Mouse (Mus musculus) hindbrain, embryonic 10.5 days (tissue): ENCODE data around the gene Bricd5. TPM values are rescaled to one million over a fixed set of nuclear protein-coding genes. Genes with fewer than 3 reads are reported as not detected.

ENCODE experiments used
- DNase-seq: peaks from one replicate; pipeline ENCODE4 v3.0.0-alpha.2; 2017; ENCODE audit warnings: low spot score
- H3K27ac ChIP-seq: fragments of 300-500 bp; sonication (generic); 2 replicates; pipeline ENCODE4 v1.5.1; 2016; ENCODE audit warnings: mild to moderate bottlenecking, moderate library complexity
- H3K27me3 ChIP-seq: fragments of 300-500 bp; sonication (generic); 2 replicates; pipeline ENCODE4 v1.6.1; 2016; ENCODE audit warnings: mild to moderate bottlenecking; ENCODE audit not compliant: poor library complexity, insufficient read depth, severe bottlenecking
- H3K36me3 ChIP-seq: fragments of 300-500 bp; sonication (generic); 2 replicates; pipeline ENCODE4 v1.6.1; 2016; ENCODE audit warnings: mild to moderate bottlenecking, moderate library complexity
- H3K4me1 ChIP-seq: fragments of 300-500 bp; sonication (generic); replicated peaks from 2 replicates; pipeline ENCODE4 v1.6.1; 2016; ENCODE audit warnings: mild to moderate bottlenecking
- H3K4me3 ChIP-seq: fragments of 300-500 bp; sonication (generic); 2 replicates; pipeline ENCODE4 v1.5.1; 2016; ENCODE audit warnings: mild to moderate bottlenecking, moderate library complexity
- H3K9me3 ChIP-seq: fragments of 300-500 bp; sonication (generic); 2 replicates; pipeline ENCODE4 v1.6.1; 2016; ENCODE audit warnings: mild to moderate bottlenecking, moderate library complexity
- WGBS: fragments of 180-500 bp; shearing (Covaris S2); methylation state at CpG from one replicate; pipeline ENCODE4 v1.1.7; 2016; 5-methylcytosine and 5-hydroxymethylcytosine counted together
- polyA plus RNA-seq: library from polyadenylated mRNA; unstranded; fragments of >200 nt; fragmentation: Nextera tagmentation; extraction: Ambion mirVana; gene quantifications from 2 replicates; pipeline ENCODE4 v1.2.1, GENCODE M21; 2016

The Bricd5 gene
- polyA plus RNA-seq, 1 experiment from 2014 or later, result 0.61 TPM

- H3K4me1 ChIP-seq, result peaks cover 26% of the 10 kb centered on the region
- peak overlapping the region; percentile 82 for H3K4me3 ChIP-seq
- no peaks in the 10 kb centered on the region for H3K9me3 ChIP-seq
- H3K27ac ChIP-seq, result peak overlapping the region; percentile 29; the same call in 1 of the 2 replicates
- DNase-seq, result no peak
- WGBS, result 46% methylated on average over 3 of the region's 3 CpGs
- no peaks in the 10 kb centered on the region for H3K27me3 ChIP-seq
- peaks cover 25% of the 10 kb centered on the region for H3K36me3 ChIP-seq
Observed at GRCm38 (mm10) chr17:24480201-24480826, 6.6 kb downstream of the Bricd5 start.

DNA sequence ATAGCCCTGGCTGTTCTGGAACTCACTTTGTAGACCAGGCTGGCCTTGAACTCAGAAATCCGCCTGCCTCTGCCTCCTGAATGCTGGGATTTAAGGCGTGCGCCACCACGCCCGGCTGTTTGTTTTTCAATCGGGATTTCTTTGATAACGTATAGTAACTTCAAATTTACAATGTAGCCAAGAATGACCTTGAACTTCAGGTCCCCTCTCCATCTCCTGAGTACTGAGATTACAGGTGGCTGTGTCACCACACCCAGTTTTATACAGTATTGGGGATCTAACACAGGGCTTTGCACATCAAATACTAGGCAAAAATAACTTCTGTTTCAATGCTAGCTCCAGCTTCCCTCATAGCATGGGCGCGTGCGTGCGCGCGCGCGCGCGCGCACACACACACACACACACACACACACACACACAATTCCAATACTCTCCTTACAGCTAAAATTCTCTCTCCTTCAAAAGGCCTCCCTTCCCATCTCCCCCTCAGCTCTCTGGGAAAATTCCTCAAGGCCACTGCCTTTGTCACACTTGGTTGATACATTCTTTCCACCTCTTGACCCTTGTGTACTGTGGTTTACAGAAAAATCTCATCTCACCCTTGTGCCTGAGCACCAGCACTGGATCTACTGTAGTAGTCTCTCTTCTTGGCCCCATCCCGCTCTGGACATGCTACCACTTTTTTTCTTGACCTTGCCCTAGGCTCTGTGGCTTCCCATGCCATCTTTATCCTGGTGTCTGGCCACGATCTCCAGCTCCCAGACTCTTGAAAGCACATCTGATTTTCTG, 7.5 kb downstream of the Bricd5 start:
- no peak overlapping the region for H3K4me3 ChIP-seq
- WGBS, result 94% methylated on average over 20 of the region's 20 CpGs
- H3K27ac ChIP-seq, result no peak overlapping the region
- H3K36me3 ChIP-seq, result peaks cover 16% of the 10 kb centered on the region
- peaks cover 31% of the 10 kb centered on the region for H3K4me1 ChIP-seq
- no peak for DNase-seq
- H3K9me3 ChIP-seq, result no peaks in the 10 kb centered on the region
- H3K27me3 ChIP-seq, result peaks cover 2% of the 10 kb centered on the region; the same call in 1 of the 2 replicates

DNA sequence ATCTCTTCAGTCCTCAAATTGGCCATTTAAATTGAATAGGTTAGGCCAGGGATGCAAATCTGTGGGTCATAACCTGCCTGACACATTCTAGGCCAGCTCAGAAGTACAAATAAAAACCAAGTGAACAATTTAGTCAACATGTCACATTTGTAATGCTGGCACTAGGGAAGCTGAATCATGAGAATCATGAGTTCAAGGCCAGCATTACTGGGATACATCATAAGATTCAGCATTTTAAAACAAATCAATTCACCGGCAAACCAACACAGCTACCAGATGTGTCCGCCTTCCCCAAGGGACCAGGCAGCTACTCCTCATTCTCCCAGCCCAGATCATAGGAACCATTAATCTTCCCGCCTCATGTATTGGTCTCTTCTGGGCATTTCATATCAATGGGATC, 9.8 kb downstream of the Bricd5 start:
- Histone ChIP-seq H3K27ac (no peak overlapping the region), H3K27me3 (peaks cover 23% of the 10 kb centered on the region), H3K4me3 (no peak overlapping the region), H3K9me3 (no peaks in the 10 kb centered on the region), H3K36me3 (no peaks in the 10 kb centered on the region), H3K4me1 (peaks cover 26% of the 10 kb centered on the region)
- DNase-seq, result no peak
- 77% methylated on average over 3 of the region's 3 CpGs for WGBS

- WGBS, result 48% methylated on average over 11 of the region's 11 CpGs
- Histone ChIP-seq H3K9me3 (no peaks in the 10 kb centered on the region), H3K27ac (peak overlapping the region; percentile 64), H3K4me3 (peak overlapping the region; percentile 24), H3K36me3 (no peaks in the 10 kb centered on the region), H3K4me1 (peaks cover 36% of the 10 kb centered on the region), H3K27me3 (peaks cover 39% of the 10 kb centered on the region)
- no peak for DNase-seq
Observed at GRCm38 (mm10) chr17:24485090-24485860, 11.6 kb downstream of the Bricd5 start.

DNA sequence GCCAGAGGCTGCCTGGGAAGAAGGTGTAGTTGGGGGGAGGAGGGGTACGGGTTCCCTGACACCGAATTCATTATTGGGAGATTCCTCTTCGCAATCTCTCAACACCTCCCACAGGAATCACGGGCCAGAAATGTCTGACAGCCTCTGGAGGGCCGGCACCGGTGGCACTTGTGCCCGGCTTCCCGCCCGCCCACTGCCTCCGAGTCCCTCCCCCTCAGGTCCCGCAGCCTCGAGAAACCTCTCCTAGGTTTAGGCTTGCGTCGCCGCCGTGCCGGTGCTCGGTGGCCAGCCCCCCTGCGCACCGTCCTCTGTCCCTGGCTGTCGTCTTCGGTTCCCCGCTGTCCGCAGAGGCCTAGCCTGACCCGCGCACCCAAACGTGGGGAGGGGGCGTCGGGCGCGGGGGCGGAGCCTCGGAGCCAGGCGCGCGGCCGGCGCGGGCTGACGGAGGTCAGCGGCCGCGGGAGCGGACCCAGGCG, 14.5 kb downstream of the Bricd5 start, which contains the start of gene Caskin1:
TSS of gene Caskin1 (plus strand) at position 416 of the 476 bp plus-strand sequence.
- H3K27me3 ChIP-seq, result peaks cover 41% of the 10 kb centered on the region
- DNase-seq, result peak; percentile 53
- no peaks in the 10 kb centered on the region for H3K9me3 ChIP-seq
- peaks cover 43% of the 10 kb centered on the region for H3K4me1 ChIP-seq
- peak within 1 kb of the TSS; percentile 92 for H3K27ac ChIP-seq
- no peaks in the 10 kb centered on the region for H3K36me3 ChIP-seq
- 0% methylated on average over 43 of the region's 45 CpGs for WGBS
- H3K4me3 ChIP-seq, result peak within 1 kb of the TSS; percentile 88

- WGBS, result under 1% methylated on average over 76 of the region's 81 CpGs
- Histone ChIP-seq H3K27ac (peak overlapping the region; percentile 92), H3K27me3 (peaks cover 41% of the 10 kb centered on the region)
Observed at GRCm38 (mm10) chr17:24488662-24489264, 15.1 kb downstream of the Bricd5 start.

GRCm38 (mm10) chr17:24489265-24490030, 15.8 kb downstream of the Bricd5 start:
- no peak for DNase-seq
- Histone ChIP-seq H3K36me3 (no peaks in the 10 kb centered on the region), H3K4me3 (peak overlapping the region; percentile 88), H3K9me3 (no peaks in the 10 kb centered on the region), H3K27ac (peak overlapping the region; percentile 92), H3K27me3 (peaks cover 41% of the 10 kb centered on the region), H3K4me1 (peaks cover 43% of the 10 kb centered on the region)
- WGBS, result 17% methylated on average over 19 of the region's 19 CpGs

More at GRCm38 (mm10) chr17:24488662-24489264, 15.1 kb downstream of the Bricd5 start:
- H3K4me1 ChIP-seq, result peaks cover 43% of the 10 kb centered on the region
- peak overlapping the region; percentile 88 for H3K4me3 ChIP-seq
- DNase-seq, result peak; percentile 71
- H3K9me3 ChIP-seq, result no peaks in the 10 kb centered on the region
- H3K36me3 ChIP-seq, result no peaks in the 10 kb centered on the region

DNA sequence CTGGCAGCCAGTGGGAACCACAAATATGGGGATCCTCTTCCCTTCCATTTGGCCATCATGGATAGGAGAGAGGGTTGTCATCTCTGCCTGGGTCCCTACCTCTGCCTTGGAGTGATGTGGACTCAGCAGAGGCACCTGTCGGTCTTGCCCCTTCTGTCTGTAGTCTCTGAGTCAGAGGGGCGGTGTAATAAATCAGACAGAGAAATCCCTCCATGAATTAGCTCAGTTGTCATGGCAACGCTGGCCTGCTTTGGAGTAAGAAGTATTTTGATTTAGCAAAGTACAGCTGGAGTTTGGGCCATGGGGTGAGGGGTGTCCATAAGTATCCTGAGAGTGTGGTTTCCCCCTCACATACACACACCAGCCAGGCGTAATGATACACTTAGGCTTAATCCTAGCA, 16.7 kb downstream of the Bricd5 start:
- Histone ChIP-seq H3K9me3 (no peaks in the 10 kb centered on the region), H3K36me3 (no peaks in the 10 kb centered on the region), H3K4me3 (peak overlapping the region; percentile 88; the same call in 1 of the 2 replicates), H3K27ac (no peak overlapping the region), H3K27me3 (peaks cover 41% of the 10 kb centered on the region), H3K4me1 (peaks cover 39% of the 10 kb centered on the region)
- DNase-seq, result no peak
- 83% methylated on average over 4 of the region's 4 CpGs for WGBS

GRCm38 (mm10) chr17:24494627-24495335, 21.1 kb downstream of the Bricd5 start:
- DNase-seq, result peak; percentile 57
- peak overlapping the region; percentile 12; the same call in 1 of the 2 replicates for H3K27ac ChIP-seq
- H3K27me3 ChIP-seq, result peaks cover 7% of the 10 kb centered on the region; the same call in 1 of the 2 replicates
- H3K36me3 ChIP-seq, result peaks cover 40% of the 10 kb centered on the region
- no peak overlapping the region for H3K4me3 ChIP-seq
- WGBS, result 37% methylated on average over 2 of the region's 2 CpGs
- H3K4me1 ChIP-seq, result peaks cover 14% of the 10 kb centered on the region
- no peaks in the 10 kb centered on the region for H3K9me3 ChIP-seq

DNA sequence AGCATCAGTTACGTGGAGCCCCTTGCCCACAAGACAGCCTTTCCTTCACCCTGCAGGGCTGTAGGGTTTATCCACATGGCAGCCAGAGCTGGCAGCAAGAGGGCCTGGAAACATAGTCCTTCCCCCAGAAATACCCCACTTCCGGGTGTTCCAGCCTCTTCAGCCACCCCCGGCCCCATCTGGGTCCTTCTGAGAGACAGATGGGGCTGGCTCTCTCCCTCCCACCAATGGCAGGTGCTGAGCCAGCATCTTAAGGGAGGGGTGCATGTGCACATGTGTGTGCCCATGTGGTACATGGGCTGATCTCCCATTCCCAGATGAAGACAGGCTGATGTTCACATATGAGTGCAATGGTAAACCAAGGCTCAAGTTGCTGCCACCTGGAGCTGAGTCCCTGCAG, 21.8 kb downstream of the Bricd5 start:
- Histone ChIP-seq H3K4me1 (peaks cover 8% of the 10 kb centered on the region), H3K36me3 (peaks cover 46% of the 10 kb centered on the region), H3K9me3 (no peaks in the 10 kb centered on the region), H3K27ac (no peak overlapping the region), H3K4me3 (0 out of 2 replicates have a peak overlapping the region, but pooled peaks have one; percentile 6), H3K27me3 (0 out of 2 replicates have a peak, but pooled peaks cover under 1% of the 10 kb centered on the region)
- 86% methylated on average over 3 of the region's 3 CpGs for WGBS
- DNase-seq, result no peak

DNA sequence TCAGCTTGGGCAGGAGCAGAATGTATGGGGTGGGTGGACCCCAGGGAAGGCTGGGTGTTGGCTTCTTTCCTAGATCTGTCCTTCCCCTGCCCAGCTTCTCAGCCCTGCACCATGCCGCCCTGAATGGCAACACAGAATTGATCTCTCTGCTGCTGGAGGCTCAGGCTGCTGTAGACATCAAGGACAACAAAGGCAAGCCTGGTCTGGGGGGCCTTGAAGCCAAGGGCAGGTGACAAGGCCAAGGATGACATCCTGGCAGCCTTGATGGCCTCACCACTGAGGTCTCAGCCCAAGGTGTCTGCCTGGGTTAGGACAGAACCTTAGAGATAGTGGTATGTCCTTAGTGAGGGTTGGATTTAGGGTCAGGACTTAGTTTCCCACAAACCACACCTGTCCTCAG, 22.3 kb downstream of the Bricd5 start:
- no peak overlapping the region for H3K27ac ChIP-seq
- DNase-seq, result no peak
- no peaks in the 10 kb centered on the region for H3K27me3 ChIP-seq
- no peak overlapping the region for H3K4me3 ChIP-seq
- H3K9me3 ChIP-seq, result no peaks in the 10 kb centered on the region
- H3K4me1 ChIP-seq, result peaks cover 7% of the 10 kb centered on the region
- WGBS, result 97% methylated on average over 1 of the region's 1 CpGs
- peaks cover 52% of the 10 kb centered on the region for H3K36me3 ChIP-seq
